Mouse (Mus musculus): Measurements from ENCODE around the gene Ppp1r26. TPM values are rescaled to one million over a fixed set of nuclear protein-coding genes. Genes with fewer than 3 reads are reported as not detected.
A peak's percentile ranks its signal among the peaks of the same experiment; 100 is the strongest.

Gene Ppp1r26
- polyA plus RNA-seq, 1 experiment from 2014 or later, result 2.3 TPM

GRCm38 (mm10) chr2:28453539-28453938, 6.9 kb downstream of the Ppp1r26 start:
- H3K4me1 ChIP-seq (ENCODE audit: control insufficient read depth, insufficient read depth, low read length), result no peaks in the 10 kb centered on the region
- H3K27ac ChIP-seq (ENCODE audit: low read depth, low read length), result no peak overlapping the region
- no peak overlapping the region for H3K9ac ChIP-seq (ENCODE audit: low read depth, low read length)
- ATAC-seq (replicated peaks; ENCODE audit: insufficient number of reproducible peaks, low FRiP score, low TSS enrichment), result no peak
- H3K4me2 ChIP-seq, result no peak overlapping the region
- H3K4me3 ChIP-seq (ENCODE audit: low read depth, low read length), result no peak overlapping the region
- H3K9me3 ChIP-seq (replicated peaks; ENCODE audit: control insufficient read depth, low read length), result no peaks in the 10 kb centered on the region
- H3K36me3 ChIP-seq (ENCODE audit: control insufficient read depth, insufficient read depth, low read length), result no peaks in the 10 kb centered on the region
- 81% methylated on average over 6 of the region's 6 CpGs for WGBS (ENCODE audit: insufficient replicate concordance)
- no peaks in the 10 kb centered on the region for H3K27me3 ChIP-seq (ENCODE audit: control insufficient read depth, insufficient read depth, low read length)

- H3K27ac ChIP-seq (ENCODE audit: low read depth, low read length), result no peak overlapping the region
- H3K9ac ChIP-seq (ENCODE audit: low read depth, low read length), result no peak overlapping the region
- no peaks in the 10 kb centered on the region for H3K9me3 ChIP-seq (replicated peaks; ENCODE audit: control insufficient read depth, low read length)
- WGBS (ENCODE audit: insufficient replicate concordance), result 64% methylated on average over 1 of the region's 1 CpGs
- no peaks in the 10 kb centered on the region for H3K27me3 ChIP-seq (ENCODE audit: control insufficient read depth, insufficient read depth, low read length)
- H3K36me3 ChIP-seq (ENCODE audit: control insufficient read depth, insufficient read depth, low read length), result no peaks in the 10 kb centered on the region
- no peaks in the 10 kb centered on the region for H3K4me1 ChIP-seq (ENCODE audit: control insufficient read depth, insufficient read depth, low read length)
- ATAC-seq (replicated peaks; ENCODE audit: insufficient number of reproducible peaks, low FRiP score, low TSS enrichment), result no peak
- no peak overlapping the region for H3K4me3 ChIP-seq (ENCODE audit: low read depth, low read length)
- H3K4me2 ChIP-seq, result no peak overlapping the region
These were observed 10.0 kb downstream of the Ppp1r26 start for GRCm38 (mm10) chr2:28456616-28457015.

GRCm38 (mm10) chr2:28463919-28464318, 17.3 kb downstream of the Ppp1r26 start:
- Histone ChIP-seq H3K4me1 (ENCODE audit: control insufficient read depth, insufficient read depth, low read length) (peaks cover 5% of the 10 kb centered on the region; the same call in 1 of the 2 replicates), H3K4me2 (no peak overlapping the region), H3K36me3 (ENCODE audit: control insufficient read depth, insufficient read depth, low read length) (no peaks in the 10 kb centered on the region), H3K4me3 (ENCODE audit: low read depth, low read length) (no peak overlapping the region), H3K9ac (ENCODE audit: low read depth, low read length) (no peak overlapping the region), H3K9me3 (replicated peaks; ENCODE audit: control insufficient read depth, low read length) (no peaks in the 10 kb centered on the region), H3K27me3 (ENCODE audit: control insufficient read depth, insufficient read depth, low read length) (peaks cover 17% of the 10 kb centered on the region), H3K27ac (ENCODE audit: low read depth, low read length) (no peak overlapping the region)
- 24% methylated on average over 3 of the region's 3 CpGs for WGBS (ENCODE audit: insufficient replicate concordance)
- no peak for ATAC-seq (replicated peaks; ENCODE audit: insufficient number of reproducible peaks, low FRiP score, low TSS enrichment)

GRCm38 (mm10) chr2:28464919-28465318, 18.3 kb downstream of the Ppp1r26 start:
- Histone ChIP-seq H3K27ac (ENCODE audit: low read depth, low read length) (no peak overlapping the region), H3K36me3 (ENCODE audit: control insufficient read depth, insufficient read depth, low read length) (peaks cover 8% of the 10 kb centered on the region), H3K4me2 (no peak overlapping the region), H3K9ac (ENCODE audit: low read depth, low read length) (no peak overlapping the region), H3K4me3 (ENCODE audit: low read depth, low read length) (no peak overlapping the region), H3K27me3 (ENCODE audit: control insufficient read depth, insufficient read depth, low read length) (peaks cover 17% of the 10 kb centered on the region), H3K4me1 (ENCODE audit: control insufficient read depth, insufficient read depth, low read length) (peaks cover 5% of the 10 kb centered on the region; the same call in 1 of the 2 replicates), H3K9me3 (replicated peaks; ENCODE audit: control insufficient read depth, low read length) (no peaks in the 10 kb centered on the region)
- WGBS (ENCODE audit: insufficient replicate concordance), result 75% methylated on average over 9 of the region's 9 CpGs
- ATAC-seq (replicated peaks; ENCODE audit: insufficient number of reproducible peaks, low FRiP score, low TSS enrichment), result no peak

- ATAC-seq (replicated peaks; ENCODE audit: insufficient number of reproducible peaks, low FRiP score, low TSS enrichment), result no peak
- Histone ChIP-seq H3K9me3 (replicated peaks; ENCODE audit: control insufficient read depth, low read length) (no peaks in the 10 kb centered on the region), H3K4me2 (peak within 1 kb of the TSS; percentile 63), H3K9ac (ENCODE audit: low read depth, low read length) (0 out of 2 replicates have a peak within 1 kb of the TSS, but pooled peaks have one; percentile 44), H3K36me3 (ENCODE audit: control insufficient read depth, insufficient read depth, low read length) (peaks cover 11% of the 10 kb centered on the region), H3K27me3 (ENCODE audit: control insufficient read depth, insufficient read depth, low read length) (peaks cover 17% of the 10 kb centered on the region), H3K4me3 (ENCODE audit: low read depth, low read length) (peak within 1 kb of the TSS; percentile 29), H3K27ac (ENCODE audit: low read depth, low read length) (no peak within 1 kb of the TSS), H3K4me1 (ENCODE audit: control insufficient read depth, insufficient read depth, low read length) (peaks cover 5% of the 10 kb centered on the region; the same call in 1 of the 2 replicates)
- 4% methylated on average over 25 of the region's 25 CpGs for WGBS (ENCODE audit: insufficient replicate concordance)
These were observed 19.4 kb downstream of the Ppp1r26 start, which contains the start of gene 1700007K13Rik for GRCm38 (mm10) chr2:28465836-28466518. Gene 1700007K13Rik (minus strand): TSS chr2:28466332.

GRCm38 (mm10) chr2:28467860-28468485, 21.4 kb downstream of the Ppp1r26 start, which contains the start of gene Mrps2:
Gene Mrps2 (plus strand): TSS chr2:28468066.
- ATAC-seq (replicated peaks; ENCODE audit: insufficient number of reproducible peaks, low FRiP score, low TSS enrichment), result peak; percentile 81
- peaks cover 5% of the 10 kb centered on the region; the same call in 1 of the 2 replicates for H3K4me1 ChIP-seq (ENCODE audit: control insufficient read depth, insufficient read depth, low read length)
- H3K36me3 ChIP-seq (ENCODE audit: control insufficient read depth, insufficient read depth, low read length), result peaks cover 14% of the 10 kb centered on the region
- H3K4me3 ChIP-seq (ENCODE audit: low read depth, low read length), result peak within 1 kb of the TSS; percentile 96
- WGBS (ENCODE audit: insufficient replicate concordance), result under 1% methylated on average over 52 of the region's 52 CpGs
- H3K27me3 ChIP-seq (ENCODE audit: control insufficient read depth, insufficient read depth, low read length), result peaks cover 17% of the 10 kb centered on the region
- H3K27ac ChIP-seq (ENCODE audit: low read depth, low read length), result no peak within 1 kb of the TSS
- no peaks in the 10 kb centered on the region for H3K9me3 ChIP-seq (replicated peaks; ENCODE audit: control insufficient read depth, low read length)
- H3K9ac ChIP-seq (ENCODE audit: low read depth, low read length), result peak within 1 kb of the TSS; percentile 96
- peak within 1 kb of the TSS; percentile 91 for H3K4me2 ChIP-seq

GRCm38 (mm10) chr2:28468486-28469225, 22.1 kb downstream of the Ppp1r26 start:
- H3K9me3 ChIP-seq (replicated peaks; ENCODE audit: control insufficient read depth, low read length), result no peaks in the 10 kb centered on the region
- peak overlapping the region; percentile 96 for H3K9ac ChIP-seq (ENCODE audit: low read depth, low read length)
- H3K4me3 ChIP-seq (ENCODE audit: low read depth, low read length), result peak overlapping the region; percentile 96
- peaks cover 5% of the 10 kb centered on the region; the same call in 1 of the 2 replicates for H3K4me1 ChIP-seq (ENCODE audit: control insufficient read depth, insufficient read depth, low read length)
- WGBS (ENCODE audit: insufficient replicate concordance), result 51% methylated on average over 18 of the region's 18 CpGs
- no peak overlapping the region for H3K27ac ChIP-seq (ENCODE audit: low read depth, low read length)
- no peak for ATAC-seq (replicated peaks; ENCODE audit: insufficient number of reproducible peaks, low FRiP score, low TSS enrichment)
- peaks cover 15% of the 10 kb centered on the region for H3K36me3 ChIP-seq (ENCODE audit: control insufficient read depth, insufficient read depth, low read length)
- peaks cover 17% of the 10 kb centered on the region for H3K27me3 ChIP-seq (ENCODE audit: control insufficient read depth, insufficient read depth, low read length)
- H3K4me2 ChIP-seq, result peak overlapping the region; percentile 91

- no peak overlapping the region for H3K27ac ChIP-seq (ENCODE audit: low read depth, low read length)
- no peaks in the 10 kb centered on the region for H3K9me3 ChIP-seq (replicated peaks; ENCODE audit: control insufficient read depth, low read length)
- WGBS (ENCODE audit: insufficient replicate concordance), result 96% methylated on average over 14 of the region's 14 CpGs
- no peak overlapping the region for H3K9ac ChIP-seq (ENCODE audit: low read depth, low read length)
- peaks cover 15% of the 10 kb centered on the region for H3K36me3 ChIP-seq (ENCODE audit: control insufficient read depth, insufficient read depth, low read length)
- H3K4me1 ChIP-seq (ENCODE audit: control insufficient read depth, insufficient read depth, low read length), result peaks cover 5% of the 10 kb centered on the region; the same call in 1 of the 2 replicates
- H3K4me3 ChIP-seq (ENCODE audit: low read depth, low read length), result no peak overlapping the region
- peaks cover 14% of the 10 kb centered on the region for H3K27me3 ChIP-seq (ENCODE audit: control insufficient read depth, insufficient read depth, low read length)
- no peak overlapping the region for H3K4me2 ChIP-seq
- ATAC-seq (replicated peaks; ENCODE audit: insufficient number of reproducible peaks, low FRiP score, low TSS enrichment), result no peak
These were observed 22.9 kb downstream of the Ppp1r26 start for GRCm38 (mm10) chr2:28469461-28469860.

Measured in heart, embryonic 11.5 days (tissue).